ENCODE assay signal across 22 mouse cellular contexts in genomic region chr2:77814896-77815295, GRCm38 (mm10). TPM values are rescaled to one million over a fixed set of nuclear protein-coding genes. Genes with fewer than 3 reads are reported as not detected.
A peak's percentile ranks its signal among the peaks of the same experiment; 100 is the strongest.
DNase-seq lines count a peak whose midpoint lies in the region; ATAC-seq and TF ChIP-seq lines count a peak whose summit lies in the region.
"Had no signal": no experiment of that assay in that cellular context is flagged by ENCODE, and none has a peak within 500 bp of the region (broad histone marks: within the 10 kb centered on the region; RNA-seq: fewer than 3 reads in every experiment).

No protein-coding gene starts in this region.

- no peak for TF ChIP-seq POLR2A in cortical plate, adult 2 months (IDR thresholded peaks at IDR 0.05; ENCODE audit: extremely low read depth, insufficient read depth, low read length)

- intact Hi-C loops in left cerebral cortex, adult 2 months (cut with DNase I), result loop anchor here (1.0 kb wide), 1 partner anchor 48 kb away; no protein-coding TSS in a partner anchor
- intact Hi-C loops in left cerebral cortex, postnatal 10 days (cut with DNase I), result loop anchor here (5.0 to 10.0 kb wide), 2 partner anchors 48 to 100 kb away; no protein-coding TSS in a partner anchor

- no peak overlapping the region for H3K4me3 ChIP-seq in heart, embryonic 11.5 days (ENCODE audit: low read depth, low read length)
- peak overlapping the region; percentile 64 for H3K4me3 ChIP-seq in left cerebral cortex, adult 2 months
- H3K4me3 ChIP-seq in cortical plate, adult 2 months (ENCODE audit: insufficient read depth, low read length), result peak overlapping the region; percentile 79; the same call in 1 of the 2 replicates
- H3K4me3 ChIP-seq: embryonic facial prominence, embryonic 12.5 days; forebrain, embryonic 12.5 days had no signal

- no peak for TF ChIP-seq CTCF in left cerebral cortex, adult 2 months (IDR thresholded peaks at IDR 0.05)
- no peak for TF ChIP-seq CTCF in cortical plate, adult 2 months (IDR thresholded peaks at IDR 0.05; ENCODE audit: extremely low read depth, insufficient read depth, low read length)

- H3K36me3 ChIP-seq in heart, embryonic 11.5 days (ENCODE audit: control insufficient read depth, insufficient read depth, low read length), result no peaks in the 10 kb centered on the region
- H3K36me3 ChIP-seq: embryonic facial prominence, embryonic 12.5 days; forebrain, embryonic 12.5 days; heart, embryonic 10.5 days; heart, embryonic 15.5 days had no signal

- H3K4me2 ChIP-seq in heart, embryonic 11.5 days, result no peak overlapping the region
- H3K4me2 ChIP-seq: embryonic facial prominence, embryonic 12.5 days; forebrain, embryonic 12.5 days had no signal

- H3K27ac ChIP-seq in heart, embryonic 11.5 days (ENCODE audit: low read depth, low read length), result no peak overlapping the region
- peak overlapping the region; percentile 89 for H3K27ac ChIP-seq in left cerebral cortex, adult 2 months
- H3K27ac ChIP-seq in cortical plate, adult 2 months (ENCODE audit: insufficient read depth, low read length), result 0 out of 2 replicates have a peak overlapping the region, but pooled peaks have one; percentile 65
- H3K27ac ChIP-seq: embryonic facial prominence, embryonic 12.5 days; forebrain, embryonic 12.5 days; heart, embryonic 10.5 days; heart, embryonic 15.5 days had no signal

- peak; percentile 35 for DNase-seq in cerebellum, adult 8-10 months
- DNase-seq in heart, adult 11 months, result peak; percentile 15
- no peak for DNase-seq in left cerebral cortex, adult 2 months (ENCODE audit: extremely low spot score in 1 of 2, low spot score in 2 of 2)
- DNase-seq in left cerebral cortex, postnatal 10 days (ENCODE audit: extremely low spot score in 1 of 2, low spot score in 2 of 2), result no peak
- DNase-seq: adrenal gland, postnatal 14 days; embryo, embryonic 11 days; gastrocnemius, postnatal 36 days; heart, adult 18-20 months; heart, postnatal 14 days; kidney, adult 11 months had no signal

- H3K9me3 ChIP-seq in heart, embryonic 11.5 days (replicated peaks; ENCODE audit: control insufficient read depth, low read length), result no peaks in the 10 kb centered on the region
- H3K9me3 ChIP-seq: embryonic facial prominence, embryonic 12.5 days; forebrain, embryonic 12.5 days; heart, embryonic 10.5 days; heart, embryonic 15.5 days had no signal

- H3K4me1 ChIP-seq in heart, embryonic 11.5 days (ENCODE audit: control insufficient read depth, insufficient read depth, low read length), result peaks cover 2% of the 10 kb centered on the region; the same call in 1 of the 2 replicates
- peaks cover 6% of the 10 kb centered on the region; the same call in 1 of the 2 replicates for H3K4me1 ChIP-seq in cortical plate, adult 2 months (ENCODE audit: control insufficient read depth, insufficient read depth, low read length)
- H3K4me1 ChIP-seq: embryonic facial prominence, embryonic 12.5 days had no signal

- H3K9ac ChIP-seq in heart, embryonic 11.5 days (ENCODE audit: low read depth, low read length), result no peak overlapping the region
- H3K9ac ChIP-seq: embryonic facial prominence, embryonic 12.5 days; forebrain, embryonic 12.5 days; heart, embryonic 15.5 days had no signal

- 81% methylated on average over 8 of the region's 8 CpGs for WGBS in heart, embryonic 11.5 days (ENCODE audit: insufficient replicate concordance)

- no peak for ATAC-seq in cerebellum, adult (ENCODE audit: insufficient number of reproducible peaks, low FRiP score, low TSS enrichment)
- ATAC-seq in heart, embryonic 11.5 days (replicated peaks; ENCODE audit: insufficient number of reproducible peaks, low FRiP score, low TSS enrichment), result no peak
- ATAC-seq: activated CD4-positive, CD25-positive, alpha-beta regulatory T cell, adult 4 months; hindbrain, embryonic 16.5 days; Patski had no signal

- H3K27me3 ChIP-seq in heart, embryonic 11.5 days (ENCODE audit: control insufficient read depth, insufficient read depth, low read length), result peaks cover 17% of the 10 kb centered on the region
- H3K27me3 ChIP-seq: CH12.LX had no signal

RNA-seq across cellular contexts. Expression of gene Zfp385b, which starts 4.5 kb away (rescaled TPM):
- polyA plus RNA-seq in heart, embryonic 11.5 days (2014; fragmentation: Nextera tagmentation; extraction: Ambion mirVana), result 3.2 and 3.8 TPM in 2 replicates
- total RNA-seq in left cerebral cortex, adult 2 months (2021), result 10 to 100 TPM; 47.8 to 54.1 TPM
- total RNA-seq in left cerebral cortex, postnatal 10 days (2021), result 10 to 100 TPM; 41.6 to 42.4 TPM
- polyA plus RNA-seq in cortical plate, adult 2 months (2012; rRNA removed), result 36.6 and 39.1 TPM in 2 replicates
- total RNA-seq: CH12.LX; hematopoietic stem cell, adult 5-6 weeks had no signal

Comparison
In these comparisons a context has a peak if more than half of its experiments do, and no peak if none do; other contexts are left out.
1. DNase-seq: peak in cerebellum, adult 8-10 months (single experiment) and heart, adult 11 months (single experiment); none in left cerebral cortex, adult 2 months (0 of 2) and left cerebral cortex, postnatal 10 days (0 of 2).